Mouse (Mus musculus): ENCODE data around the gene Surf2. TPM values are rescaled to one million over a fixed set of nuclear protein-coding genes. Genes with fewer than 3 reads are reported as not detected.

Gene Surf2
- polyA plus RNA-seq, 1 experiment from 2014 or later: 58.6 TPM

DNA sequence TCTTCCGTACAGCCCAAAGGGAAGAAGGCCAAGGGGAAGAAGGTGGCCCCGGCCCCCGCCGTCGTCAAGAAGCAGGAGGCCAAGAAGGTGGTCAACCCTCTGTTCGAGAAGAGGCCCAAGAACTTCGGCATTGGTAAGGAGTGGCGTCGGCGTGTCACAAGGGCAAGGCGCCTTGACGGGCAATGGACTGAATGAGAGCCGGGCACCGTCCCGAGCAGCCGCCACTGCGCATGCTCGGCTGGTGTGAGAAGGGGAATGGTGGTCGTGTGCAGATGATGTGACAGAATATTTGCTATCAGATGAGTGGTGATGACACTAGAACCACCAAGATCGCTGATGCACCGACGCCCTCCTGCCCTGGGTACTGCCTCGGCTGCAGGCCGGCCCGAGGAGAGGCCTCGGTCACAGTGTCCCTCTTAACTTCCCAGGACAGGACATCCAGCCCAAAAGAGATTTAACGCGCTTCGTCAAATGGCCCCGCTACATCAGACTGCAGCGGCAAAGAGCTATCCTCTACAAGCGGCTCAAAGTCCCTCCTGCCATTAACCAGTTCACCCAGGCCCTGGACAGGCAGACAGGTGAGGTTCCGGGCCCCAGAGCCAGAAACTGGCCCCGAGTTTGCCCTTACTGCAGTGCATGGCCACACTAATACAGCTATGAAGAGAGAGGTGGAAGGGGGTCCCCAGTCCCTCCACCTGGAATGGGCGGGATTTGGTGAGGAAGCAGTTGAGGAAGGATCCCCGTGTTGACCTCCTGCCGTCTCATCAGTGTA is 5.0 kb upstream of the Surf2 start:
- Histone ChIP-seq H3K4me1 (ENCODE audit: control insufficient read depth, insufficient read depth, low read length) (peaks cover 35% of the 10 kb centered on the region), H3K4me3 (ENCODE audit: low read depth, low read length) (peak overlapping the region; percentile 84), H3K9ac (ENCODE audit: low read depth, low read length) (peak overlapping the region; percentile 93), H3K9me3 (replicated peaks; ENCODE audit: control insufficient read depth, low read length, poor library complexity, severe bottlenecking) (no peaks in the 10 kb centered on the region), H3K36me3 (ENCODE audit: control insufficient read depth, insufficient read depth, low read length) (peaks cover 42% of the 10 kb centered on the region), H3K4me2 (ENCODE audit: low read length) (peak overlapping the region; percentile 99), H3K27ac (ENCODE audit: low read length) (peak overlapping the region; percentile 93), H3K27me3 (ENCODE audit: control insufficient read depth, insufficient read depth, low read depth, low read length) (no peaks in the 10 kb centered on the region)
- ATAC-seq: peak; percentile 69
- whole genome bisulfite sequencing: under 1% methylated on average over 33 of the region's 37 CpGs

DNA sequence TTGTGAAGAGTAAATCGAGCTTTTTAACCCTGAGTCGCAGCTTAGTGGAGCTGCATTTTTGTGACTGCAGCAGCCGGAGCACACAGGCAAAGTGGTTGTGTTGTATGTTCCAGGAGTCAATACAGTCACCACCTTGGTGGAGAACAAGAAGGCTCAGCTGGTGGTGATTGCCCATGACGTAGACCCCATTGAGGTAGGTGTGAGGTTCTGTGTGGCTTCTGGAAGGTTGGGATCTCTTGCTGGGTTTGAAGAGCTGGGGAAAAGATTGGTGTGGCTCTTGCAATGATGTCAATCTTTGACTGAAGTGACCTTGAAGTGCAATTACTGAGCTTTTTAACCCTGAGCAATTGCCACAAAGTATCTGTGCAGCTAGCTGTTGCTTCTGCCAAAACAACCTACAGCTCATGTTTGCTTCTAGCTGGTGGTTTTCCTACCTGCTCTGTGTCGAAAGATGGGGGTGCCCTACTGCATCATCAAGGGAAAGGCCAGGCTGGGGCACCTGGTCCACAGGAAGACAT is 3.9 kb upstream of the Surf2 start:
- H3K4me2 ChIP-seq (ENCODE audit: low read length): peak overlapping the region; percentile 99
- H3K4me3 ChIP-seq (ENCODE audit: low read depth, low read length): peak overlapping the region; percentile 84
- no peaks in the 10 kb centered on the region for H3K9me3 ChIP-seq (replicated peaks; ENCODE audit: control insufficient read depth, low read length, poor library complexity, severe bottlenecking)
- peak overlapping the region; percentile 93; the same call in 1 of the 2 replicates for H3K9ac ChIP-seq (ENCODE audit: low read depth, low read length)
- 74% methylated on average over 5 of the region's 5 CpGs for WGBS
- no peak overlapping the region for H3K27ac ChIP-seq (ENCODE audit: low read length)
- peaks cover 33% of the 10 kb centered on the region for H3K36me3 ChIP-seq (ENCODE audit: control insufficient read depth, insufficient read depth, low read length)
- ATAC-seq: no peak
- H3K27me3 ChIP-seq (ENCODE audit: control insufficient read depth, insufficient read depth, low read depth, low read length): no peaks in the 10 kb centered on the region
- peaks cover 40% of the 10 kb centered on the region for H3K4me1 ChIP-seq (ENCODE audit: control insufficient read depth, insufficient read depth, low read length)

GRCm38 (mm10) chr2:26913416-26914147 is 2.6 kb upstream of the Surf2 start:
- peaks cover 44% of the 10 kb centered on the region for H3K4me1 ChIP-seq (ENCODE audit: control insufficient read depth, insufficient read depth, low read length)
- peaks cover 27% of the 10 kb centered on the region for H3K36me3 ChIP-seq (ENCODE audit: control insufficient read depth, insufficient read depth, low read length)
- ATAC-seq: no peak
- no peaks in the 10 kb centered on the region for H3K9me3 ChIP-seq (replicated peaks; ENCODE audit: control insufficient read depth, low read length, poor library complexity, severe bottlenecking)
- WGBS: 86% methylated on average over 17 of the region's 17 CpGs
- no peaks in the 10 kb centered on the region for H3K27me3 ChIP-seq (ENCODE audit: control insufficient read depth, insufficient read depth, low read depth, low read length)
- H3K27ac ChIP-seq (ENCODE audit: low read length): no peak overlapping the region
- no peak overlapping the region for H3K9ac ChIP-seq (ENCODE audit: low read depth, low read length)
- H3K4me2 ChIP-seq (ENCODE audit: low read length): no peak overlapping the region
- H3K4me3 ChIP-seq (ENCODE audit: low read depth, low read length): no peak overlapping the region

- Histone ChIP-seq H3K27ac (ENCODE audit: low read length) (no peak overlapping the region), H3K4me1 (ENCODE audit: control insufficient read depth, insufficient read depth, low read length) (peaks cover 36% of the 10 kb centered on the region), H3K4me3 (ENCODE audit: low read depth, low read length) (no peak overlapping the region), H3K4me2 (ENCODE audit: low read length) (no peak overlapping the region), H3K9ac (ENCODE audit: low read depth, low read length) (no peak overlapping the region), H3K27me3 (ENCODE audit: control insufficient read depth, insufficient read depth, low read depth, low read length) (no peaks in the 10 kb centered on the region), H3K36me3 (ENCODE audit: control insufficient read depth, insufficient read depth, low read length) (peaks cover 34% of the 10 kb centered on the region), H3K9me3 (replicated peaks; ENCODE audit: control insufficient read depth, low read length, poor library complexity, severe bottlenecking) (no peaks in the 10 kb centered on the region)
- ATAC-seq: no peak
- 65% methylated on average over 8 of the region's 8 CpGs for WGBS
These were observed 1.8 kb upstream of the Surf2 start for GRCm38 (mm10) chr2:26914148-26914941.

- H3K9me3 ChIP-seq (replicated peaks; ENCODE audit: control insufficient read depth, low read length, poor library complexity, severe bottlenecking): no peaks in the 10 kb centered on the region
- H3K36me3 ChIP-seq (ENCODE audit: control insufficient read depth, insufficient read depth, low read length): peaks cover 49% of the 10 kb centered on the region
- H3K4me1 ChIP-seq (ENCODE audit: control insufficient read depth, insufficient read depth, low read length): peaks cover 28% of the 10 kb centered on the region
- H3K4me2 ChIP-seq (ENCODE audit: low read length): peak overlapping the region; percentile 99
- 3% methylated on average over 13 of the region's 13 CpGs for WGBS
- no peaks in the 10 kb centered on the region for H3K27me3 ChIP-seq (ENCODE audit: control insufficient read depth, insufficient read depth, low read depth, low read length)
- peak overlapping the region; percentile 83 for H3K27ac ChIP-seq (ENCODE audit: low read length)
- peak overlapping the region; percentile 83 for H3K9ac ChIP-seq (ENCODE audit: low read depth, low read length)
- peak; percentile 9 for ATAC-seq
- H3K4me3 ChIP-seq (ENCODE audit: low read depth, low read length): peak overlapping the region; percentile 75
These were observed 571 bp downstream of the Surf2 start for GRCm38 (mm10) chr2:26916738-26917137.

DNA sequence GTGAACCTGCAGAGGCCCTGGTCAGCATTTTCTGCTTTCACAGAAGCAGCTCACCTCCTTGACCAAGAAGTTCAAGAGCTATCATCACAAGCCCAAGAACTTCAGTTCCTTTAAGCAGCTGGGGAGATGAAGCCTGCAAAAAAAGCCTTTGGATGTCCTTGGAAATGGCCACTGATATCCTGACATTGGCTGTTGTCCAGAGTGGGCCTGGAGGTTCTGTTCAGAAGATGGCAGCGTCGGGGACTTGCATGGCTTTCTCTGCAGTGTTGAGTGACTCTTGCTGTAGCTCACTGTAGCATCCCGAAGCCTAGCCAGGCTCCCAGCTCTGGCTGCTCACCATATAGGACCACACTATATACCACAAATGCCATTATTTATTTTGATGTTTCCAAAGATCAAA is 3.5 kb downstream of the Surf2 start:
- Histone ChIP-seq H3K27ac (ENCODE audit: low read length) (no peak overlapping the region), H3K27me3 (ENCODE audit: control insufficient read depth, insufficient read depth, low read depth, low read length) (no peaks in the 10 kb centered on the region), H3K9me3 (replicated peaks; ENCODE audit: control insufficient read depth, low read length, poor library complexity, severe bottlenecking) (no peaks in the 10 kb centered on the region), H3K4me3 (ENCODE audit: low read depth, low read length) (no peak overlapping the region), H3K36me3 (ENCODE audit: control insufficient read depth, insufficient read depth, low read length) (peaks cover 29% of the 10 kb centered on the region), H3K4me1 (ENCODE audit: control insufficient read depth, insufficient read depth, low read length) (peaks cover 21% of the 10 kb centered on the region), H3K4me2 (ENCODE audit: low read length) (no peak overlapping the region), H3K9ac (ENCODE audit: low read depth, low read length) (no peak overlapping the region)
- 93% methylated on average over 3 of the region's 3 CpGs for WGBS
- no peak for ATAC-seq

DNA sequence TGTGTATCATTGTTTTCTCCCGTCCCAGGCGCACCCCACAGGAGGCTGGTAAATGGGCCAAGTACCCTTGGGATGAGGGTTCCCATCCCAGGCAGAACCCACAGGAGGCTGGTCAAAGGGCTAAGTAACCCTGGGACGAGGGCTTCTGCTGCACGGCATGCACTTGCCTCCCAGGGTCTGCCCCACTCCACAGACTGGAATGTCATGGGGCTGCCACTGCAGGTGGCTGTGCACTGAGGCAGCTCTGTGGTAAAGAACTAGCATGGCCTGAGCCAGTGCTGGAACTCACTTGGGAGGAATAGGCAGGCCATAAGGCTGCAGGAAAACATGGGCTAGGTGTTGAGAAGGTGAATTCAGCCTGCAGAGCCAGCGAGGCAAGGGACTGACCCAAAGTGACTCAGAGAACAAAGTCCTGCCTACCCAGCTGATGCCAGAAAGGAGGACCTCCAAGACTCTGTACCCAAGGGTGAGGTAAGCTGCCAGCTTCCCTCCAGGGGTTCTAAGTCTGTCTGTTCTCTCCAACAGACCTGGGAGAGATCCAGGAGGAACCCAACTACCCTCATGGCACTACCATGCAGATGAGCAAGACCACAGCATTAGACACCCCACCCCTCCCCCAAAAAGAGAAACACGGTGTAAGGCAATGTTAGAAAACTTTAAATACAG is 4.2 kb downstream of the Surf2 start:
- Histone ChIP-seq H3K9ac (ENCODE audit: low read depth, low read length) (no peak overlapping the region), H3K36me3 (ENCODE audit: control insufficient read depth, insufficient read depth, low read length) (peaks cover 34% of the 10 kb centered on the region), H3K4me1 (ENCODE audit: control insufficient read depth, insufficient read depth, low read length) (peaks cover 16% of the 10 kb centered on the region), H3K4me3 (ENCODE audit: low read depth, low read length) (no peak overlapping the region), H3K27me3 (ENCODE audit: control insufficient read depth, insufficient read depth, low read depth, low read length) (no peaks in the 10 kb centered on the region), H3K9me3 (replicated peaks; ENCODE audit: control insufficient read depth, low read length, poor library complexity, severe bottlenecking) (no peaks in the 10 kb centered on the region), H3K27ac (ENCODE audit: low read length) (no peak overlapping the region), H3K4me2 (ENCODE audit: low read length) (no peak overlapping the region)
- ATAC-seq: no peak
- 90% methylated on average over 6 of the region's 6 CpGs for WGBS

DNA sequence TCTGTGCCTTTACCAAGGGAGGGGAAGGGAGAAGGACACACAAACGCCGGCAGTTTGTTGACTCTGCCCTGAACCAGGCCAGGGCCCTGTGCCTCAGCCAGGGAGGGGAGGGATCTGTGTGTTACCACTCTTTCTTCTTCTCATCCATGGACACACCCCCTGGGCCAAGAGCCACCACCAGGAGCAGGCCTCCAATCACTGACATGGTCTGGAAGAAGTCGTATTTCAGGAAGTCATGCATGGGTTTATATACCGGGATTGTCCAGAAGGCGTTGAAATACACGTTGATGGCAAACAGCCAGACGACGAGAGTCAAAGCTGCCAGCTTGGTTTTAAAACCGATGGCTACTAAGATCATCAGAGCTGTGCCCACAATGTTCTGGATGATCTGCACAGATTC is 5.6 kb downstream of the Surf2 start:
- 84% methylated on average over 9 of the region's 9 CpGs for WGBS
- no peak overlapping the region for H3K4me2 ChIP-seq (ENCODE audit: low read length)
- no peaks in the 10 kb centered on the region for H3K9me3 ChIP-seq (replicated peaks; ENCODE audit: control insufficient read depth, low read length, poor library complexity, severe bottlenecking)
- H3K27me3 ChIP-seq (ENCODE audit: control insufficient read depth, insufficient read depth, low read depth, low read length): no peaks in the 10 kb centered on the region
- no peak overlapping the region for H3K4me3 ChIP-seq (ENCODE audit: low read depth, low read length)
- peaks cover 13% of the 10 kb centered on the region for H3K4me1 ChIP-seq (ENCODE audit: control insufficient read depth, insufficient read depth, low read length)
- H3K9ac ChIP-seq (ENCODE audit: low read depth, low read length): no peak overlapping the region
- H3K27ac ChIP-seq (ENCODE audit: low read length): no peak overlapping the region
- peaks cover 47% of the 10 kb centered on the region for H3K36me3 ChIP-seq (ENCODE audit: control insufficient read depth, insufficient read depth, low read length)
- ATAC-seq: no peak

Data from midbrain, embryonic 16.5 days (tissue).